Mouse (Mus musculus) bone marrow macrophage, adult 2 months (primary cell): ENCODE measurements around the gene Ctse. TPM values are rescaled to one million over a fixed set of nuclear protein-coding genes. Genes with fewer than 3 reads are reported as not detected.
"Not testable (repeated sequence)": the region's sequence is repeated elsewhere in the genome, so short reads cannot be mapped to it uniquely, and the experiment has no call there.

ENCODE experiments used
- H3K27ac ChIP-seq: 2 replicates; pipeline ENCODE4 v1.5.1; 2012; ENCODE audit warnings: low read depth, low read length; ENCODE audit not compliant: insufficient read depth
- H3K4me1 ChIP-seq: 2 replicates; pipeline ENCODE4 v1.6.1; 2012; ENCODE audit warnings: low read length; ENCODE audit not compliant: control insufficient read depth, insufficient read depth
- H3K4me3 ChIP-seq: 2 replicates; pipeline ENCODE4 v1.5.1; 2012; ENCODE audit warnings: mild to moderate bottlenecking, low read length, moderate library complexity; ENCODE audit not compliant: insufficient read depth
- CTCF ChIP-seq: IDR thresholded peaks from 2 replicates; pipeline ENCODE4 v1.5.1; 2012; ENCODE audit warnings: low read depth, mild to moderate bottlenecking, low read length, moderate library complexity
- POLR2A ChIP-seq: IDR thresholded peaks from 2 replicates; pipeline ENCODE4 v1.6.1; 2012; ENCODE audit warnings: mild to moderate bottlenecking, low read depth, low read length, borderline replicate concordance
- polyA plus RNA-seq: library from polyadenylated mRNA; stranded (reverse); fragments of >200 nt; gene quantifications from 2 replicates; pipeline ENCODE4 v1.2.4, GENCODE M21; 2012; ENCODE audit not compliant: missing spikeins, insufficient read depth, insufficient read length

The Ctse gene
- polyA plus RNA-seq, 1 experiment, result 1.7 TPM

DNA sequence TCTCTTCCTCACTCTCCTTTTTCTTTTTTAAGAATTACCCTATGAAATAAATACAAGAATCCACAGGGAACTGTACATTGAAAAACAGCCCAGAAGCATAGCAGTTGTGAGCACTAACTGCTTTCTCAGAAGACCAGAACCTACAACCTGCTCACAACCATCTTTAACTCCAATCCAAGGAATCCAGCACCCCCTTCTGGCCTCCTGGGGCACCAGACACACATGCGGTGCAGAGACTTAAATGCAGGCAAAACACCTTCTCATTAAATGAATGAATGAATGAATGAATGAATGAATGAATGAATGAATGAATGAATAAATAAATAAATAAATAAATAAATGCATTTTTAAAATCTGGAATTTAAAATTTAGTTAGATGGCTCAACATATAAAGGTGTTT lies 19.5 kb upstream of the Ctse start:
- TF ChIP-seq CTCF (no peak), POLR2A (no peak)
- no peaks in the 10 kb centered on the region for H3K4me1 ChIP-seq
- no peak overlapping the region for H3K4me3 ChIP-seq
- no peak overlapping the region for H3K27ac ChIP-seq

DNA sequence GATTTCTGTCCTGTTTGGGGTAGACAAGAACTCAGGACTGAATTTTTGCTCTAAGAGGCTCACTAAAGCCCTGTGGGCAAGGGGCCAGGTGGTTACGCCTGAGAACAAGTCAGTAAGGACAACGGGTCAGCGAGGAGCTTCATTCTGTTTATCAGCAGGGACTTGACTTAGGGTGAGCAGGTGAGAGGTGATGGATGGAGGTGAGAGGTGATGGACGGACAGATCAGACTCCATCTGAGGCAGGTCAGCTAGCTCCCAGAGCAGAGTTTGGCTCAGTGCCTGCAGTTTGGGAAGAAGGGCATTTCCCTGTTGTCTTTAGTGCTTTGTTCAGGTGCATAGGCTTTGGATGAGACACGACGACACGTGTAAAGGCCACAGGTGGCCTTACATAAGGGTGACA lies 18.8 kb upstream of the Ctse start:
- TF ChIP-seq POLR2A, result no peak
- TF ChIP-seq CTCF, result no peak
- Histone ChIP-seq H3K27ac (no peak overlapping the region), H3K4me3 (no peak overlapping the region), H3K4me1 (no peaks in the 10 kb centered on the region)

DNA sequence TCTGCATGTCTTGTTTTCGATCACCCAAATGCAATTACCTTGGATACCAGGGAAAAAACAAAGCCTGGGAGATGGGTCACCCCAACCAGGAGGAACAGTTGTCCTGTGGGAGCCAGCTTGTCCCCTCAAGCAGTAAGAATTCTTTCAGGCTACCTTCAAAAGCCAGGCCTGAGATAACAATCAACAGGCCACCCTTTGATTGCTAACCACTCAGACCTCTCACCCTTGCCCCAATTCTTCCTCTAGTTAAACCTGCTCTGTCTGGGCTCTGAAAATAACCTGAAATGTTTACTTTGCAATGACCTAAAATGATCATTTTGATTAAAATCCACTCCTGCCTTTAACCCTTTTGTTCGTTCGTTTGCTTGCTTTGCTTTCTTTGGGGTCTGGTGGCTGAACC lies 14.5 kb upstream of the Ctse start:
- Histone ChIP-seq H3K4me1 (no peaks in the 10 kb centered on the region), H3K4me3 (no peak overlapping the region), H3K27ac (no peak overlapping the region)
- TF ChIP-seq CTCF (no peak), POLR2A (no peak)

DNA sequence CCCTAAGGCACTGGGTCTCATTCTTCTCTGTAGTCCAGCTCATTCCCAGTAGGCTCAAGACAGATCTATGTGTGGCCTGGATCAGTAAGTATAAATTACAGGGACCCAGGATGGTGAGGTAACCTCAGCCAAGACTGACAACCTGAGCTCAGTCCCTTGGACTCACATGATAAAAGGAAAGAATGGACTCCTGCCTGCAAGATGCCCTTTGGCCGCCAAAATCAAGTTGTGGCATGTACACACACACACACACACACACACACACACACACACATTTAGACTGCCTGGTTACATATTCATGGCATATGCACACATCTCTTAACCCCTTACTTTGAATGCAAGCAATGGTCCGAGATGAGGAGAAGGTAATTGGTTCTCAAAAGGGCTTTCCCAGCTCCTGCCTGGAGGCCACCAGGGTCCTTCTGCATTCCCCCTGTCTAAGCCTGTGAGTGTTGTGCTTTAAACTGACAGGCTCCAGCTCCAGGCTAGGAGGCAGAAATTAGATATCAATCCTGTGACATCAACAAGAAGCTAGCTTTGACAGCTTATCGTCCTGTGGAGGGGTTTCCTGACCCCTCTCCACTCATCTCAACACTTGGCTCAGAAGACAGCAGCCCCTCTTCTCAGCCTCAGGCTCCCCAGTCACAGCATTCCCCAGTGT lies 13.8 kb upstream of the Ctse start:
- H3K27ac ChIP-seq, result no peak overlapping the region
- H3K4me1 ChIP-seq, result no peaks in the 10 kb centered on the region
- H3K4me3 ChIP-seq, result no peak overlapping the region
- TF ChIP-seq CTCF, result no peak
- no peak for TF ChIP-seq POLR2A

DNA sequence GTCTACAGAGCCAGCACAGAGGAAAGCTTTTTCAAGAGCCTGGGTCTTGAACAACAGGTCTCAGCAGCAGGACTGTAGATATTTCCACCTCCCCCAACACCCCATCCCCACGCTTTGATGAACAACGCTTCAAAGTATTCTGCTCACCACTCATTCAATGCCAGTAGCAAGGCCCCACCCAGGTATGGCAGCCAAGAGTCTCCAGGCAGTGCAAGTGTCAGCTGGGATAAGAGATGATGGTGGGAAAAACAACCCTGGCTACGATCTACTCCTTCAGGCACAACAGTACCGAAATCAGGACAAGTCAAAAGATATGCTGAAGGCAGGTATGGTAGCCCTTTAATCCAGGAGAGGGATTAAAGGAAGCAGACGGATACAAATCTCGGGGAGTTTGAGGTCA lies 11.9 kb upstream of the Ctse start:
- TF ChIP-seq CTCF (no peak), POLR2A (no peak)
- Histone ChIP-seq H3K4me1 (no peaks in the 10 kb centered on the region), H3K27ac (no peak overlapping the region), H3K4me3 (no peak overlapping the region)

DNA sequence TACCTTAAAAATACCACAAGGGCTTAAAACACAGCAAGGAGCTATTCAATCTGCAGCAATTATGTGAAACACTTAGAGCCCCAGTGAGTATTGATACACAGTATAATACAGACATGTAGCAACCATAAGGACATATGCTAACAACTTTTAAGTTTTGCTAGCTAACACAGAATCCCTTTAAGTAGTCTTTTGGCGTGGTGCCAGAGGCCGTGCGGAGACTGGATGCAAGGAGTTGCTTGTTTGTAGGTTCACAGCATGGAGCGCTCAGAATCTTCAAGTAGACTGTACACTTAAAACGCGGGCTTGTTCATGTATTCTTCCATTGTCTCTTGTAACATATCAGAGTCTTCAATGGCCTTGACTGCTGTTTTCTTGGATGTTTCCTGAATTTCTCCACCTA lies 5.9 kb upstream of the Ctse start:
- not testable (repeated sequence) for H3K4me3 ChIP-seq, H3K4me1 ChIP-seq

DNA sequence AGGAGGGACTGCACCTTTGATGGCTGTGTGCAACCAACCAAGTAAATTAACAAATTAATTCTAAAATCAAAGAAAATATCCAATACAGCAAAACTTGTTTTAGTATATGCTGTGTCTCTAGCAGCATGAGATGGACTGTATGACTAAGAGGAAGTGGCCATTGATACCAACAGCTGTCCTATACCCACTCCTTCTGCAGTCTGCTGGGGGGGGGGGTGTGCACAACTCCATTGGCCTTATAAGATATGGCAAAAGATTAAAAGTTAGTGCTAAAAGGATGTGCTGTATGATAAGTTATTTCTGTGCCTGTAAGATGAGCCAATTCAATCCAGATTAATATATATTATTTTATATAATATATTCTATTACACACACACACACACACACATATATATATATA lies 3.6 kb upstream of the Ctse start:
- Histone ChIP-seq H3K4me1 (peaks cover 11% of the 10 kb centered on the region), H3K4me3 (no peak overlapping the region), H3K27ac (no peak overlapping the region)
- TF ChIP-seq POLR2A (no peak), CTCF (no peak)

More for the DNA sequence above, 5.9 kb upstream of the Ctse start:
- H3K27ac ChIP-seq, result not testable (repeated sequence)

DNA sequence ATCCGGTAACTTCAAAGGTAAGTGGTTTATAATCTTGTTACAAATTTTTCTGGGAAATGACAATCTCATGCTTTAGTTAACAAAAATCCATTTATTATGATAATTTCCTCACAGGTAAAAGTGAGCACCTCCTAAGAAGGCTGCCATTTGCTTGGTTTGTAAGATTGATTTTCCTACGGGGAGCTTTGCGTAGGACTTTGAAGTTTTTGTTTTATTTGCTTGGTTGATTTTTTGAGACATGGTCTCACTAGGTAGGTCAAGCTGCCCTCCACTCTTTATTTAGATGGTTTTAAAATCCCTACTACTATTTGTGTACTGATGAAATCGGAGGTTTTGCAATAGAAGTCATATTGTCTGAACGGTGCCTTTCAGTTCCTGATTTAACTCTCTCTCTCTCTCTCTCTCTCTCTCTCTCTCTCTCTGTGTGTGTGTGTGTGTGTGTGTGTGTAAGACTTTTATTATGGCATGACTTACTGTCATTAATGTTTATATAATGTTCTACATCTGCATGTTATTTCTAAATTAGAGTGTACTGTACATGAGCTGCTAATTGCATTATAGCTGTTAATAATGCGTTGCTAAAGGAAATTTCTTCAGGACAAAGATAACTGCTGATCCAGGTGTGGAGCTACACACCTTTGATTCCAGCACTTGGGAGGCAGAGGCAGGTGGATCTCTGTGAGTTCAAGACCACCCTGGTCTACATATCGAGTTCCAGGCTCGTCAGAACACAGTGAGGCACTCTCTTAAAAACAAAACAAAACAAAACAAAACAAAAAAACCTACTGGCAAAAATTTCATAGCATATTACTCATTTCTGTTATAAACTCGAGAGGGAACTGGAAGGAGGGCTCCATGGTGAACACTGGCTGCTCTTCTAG lies 675 bp downstream of the Ctse start:
- Histone ChIP-seq H3K4me3 (peak overlapping the region; percentile 30; the same call in 1 of the 2 replicates), H3K27ac (peak overlapping the region; percentile 9; the same call in 1 of the 2 replicates), H3K4me1 (peaks cover 11% of the 10 kb centered on the region)
- TF ChIP-seq POLR2A, result no peak
- TF ChIP-seq CTCF, result no peak

DNA sequence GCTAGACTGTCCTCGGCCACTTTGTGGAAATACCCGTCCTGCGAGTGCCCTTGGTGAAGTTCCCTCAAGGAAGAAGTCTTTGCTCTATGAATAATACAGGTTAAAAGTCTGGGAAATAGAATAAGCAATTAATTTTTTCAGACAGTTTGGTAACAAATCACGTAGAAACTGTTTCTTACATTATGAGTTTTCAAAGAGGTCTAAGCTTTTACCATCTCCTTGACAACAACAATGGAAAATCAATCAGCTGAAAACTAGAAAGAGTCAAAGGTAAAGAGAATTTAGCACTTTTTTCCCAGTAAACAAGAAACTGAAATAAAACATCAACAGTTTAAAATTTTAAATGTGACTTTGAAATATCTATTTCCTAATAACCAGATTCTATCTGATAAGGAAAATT lies 2.0 kb downstream of the Ctse start:
- Histone ChIP-seq H3K27ac (no peak overlapping the region), H3K4me1 (peaks cover 11% of the 10 kb centered on the region), H3K4me3 (no peak overlapping the region)
- TF ChIP-seq CTCF (no peak), POLR2A (no peak)

DNA sequence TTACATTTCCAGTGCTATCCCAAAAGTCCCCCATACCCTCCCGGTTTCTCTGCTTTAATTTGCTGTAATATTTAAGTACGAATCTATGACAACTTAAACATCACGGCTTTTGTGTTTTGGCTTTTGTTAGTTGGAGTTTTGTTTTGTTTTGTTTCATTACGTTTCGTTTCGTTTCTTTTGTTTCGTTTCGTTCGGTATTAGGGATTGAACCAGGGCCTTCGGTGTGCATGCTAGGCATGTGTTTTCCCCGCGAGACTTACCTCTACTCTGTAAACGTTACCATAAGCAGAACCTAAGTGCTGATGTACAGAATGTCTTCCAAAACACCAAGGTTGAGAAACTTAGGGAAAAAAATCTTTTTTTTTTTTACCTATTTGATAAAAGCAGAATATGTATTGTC lies 3.5 kb downstream of the Ctse start:
- no peak overlapping the region for H3K27ac ChIP-seq
- no peak overlapping the region for H3K4me3 ChIP-seq
- TF ChIP-seq CTCF (no peak), POLR2A (no peak)
- H3K4me1 ChIP-seq, result peaks cover 11% of the 10 kb centered on the region
